Mouse (Mus musculus) G1E (cell line): ENCODE results near the gene Prelid3b.

Source experiments
- CTCF ChIP-seq: IDR thresholded peaks from 2 replicates; pipeline ENCODE4 v1.5.1; 2012; ENCODE audit warnings: low read depth, low read length, inconsistent platforms, mixed read lengths
- GATA1 ChIP-seq: IDR thresholded peaks from 2 replicates; pipeline ENCODE4 v1.6.1; 2012; ENCODE audit warnings: borderline replicate concordance, low read length, inconsistent platforms, mixed read lengths
- TAL1 ChIP-seq: conservative IDR thresholded peaks from 2 replicates; pipeline ENCODE4 v1.6.1; 2012; ENCODE audit warnings: low read depth, low read length, inconsistent platforms, mixed read lengths

GRCm38 (mm10) chr2:174415731-174416310 lies 57.1 kb downstream of the Prelid3b start, which contains the start of gene Nelfcd:
- no peak for TF ChIP-seq CTCF
- no peak for TF ChIP-seq GATA1
- no peak for TF ChIP-seq TAL1
